Mouse (Mus musculus): ENCODE results near the gene Aff4.

The Aff4 gene

GRCm38 (mm10) chr11:53427993-53428715 is 77.5 kb downstream of the Aff4 start:
- DNase-seq (ENCODE audit: low spot score in 2 of 2) = no peak

GRCm38 (mm10) chr11:53428716-53429057 is 78.1 kb downstream of the Aff4 start:
- DNase-seq (ENCODE audit: low spot score in 2 of 2) = no peak

DNA sequence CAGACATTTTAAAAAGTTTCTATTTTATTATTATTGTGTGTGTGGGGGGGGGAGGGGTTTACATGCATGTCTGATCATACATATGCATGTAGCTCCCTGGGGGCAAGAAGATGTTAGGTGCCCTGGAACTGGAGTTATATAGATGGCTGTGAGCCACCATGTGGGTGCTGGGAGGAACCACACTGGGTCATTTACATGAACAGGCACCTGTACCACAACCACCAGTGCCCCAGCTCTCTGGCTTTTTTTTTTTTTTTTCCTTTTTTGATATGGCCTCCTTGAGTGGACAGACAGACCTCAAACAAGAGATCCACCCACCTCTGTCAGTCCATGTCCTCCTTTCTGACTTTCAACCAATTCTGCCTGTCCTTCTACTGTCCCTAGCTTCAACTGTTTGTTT is 78.5 kb downstream of the Aff4 start:
- DNase-seq (ENCODE audit: low spot score in 2 of 2) = no peak

DNA sequence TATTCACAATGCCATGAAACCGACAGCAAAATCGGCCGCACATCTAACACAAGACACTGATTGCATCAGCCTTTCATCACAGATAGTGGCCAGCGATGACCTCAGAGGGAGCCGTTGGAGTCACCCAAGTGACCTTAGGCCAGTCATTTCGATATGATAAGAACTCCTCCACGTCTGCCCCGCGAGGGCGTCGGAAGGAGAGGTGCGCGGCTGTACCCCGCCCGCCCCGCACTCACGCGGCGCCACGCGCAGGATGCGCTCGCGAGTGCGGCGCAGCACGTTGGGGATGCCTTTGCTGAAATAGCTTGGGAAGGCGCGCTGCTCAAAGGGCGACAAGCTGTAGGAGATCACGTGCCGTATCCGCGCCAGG is 79.7 kb downstream of the Aff4 start:
- DNase-seq (ENCODE audit: low spot score in 2 of 2) = no peak

- DNase-seq (ENCODE audit: low spot score in 2 of 2) = peak; percentile 99
Observed at GRCm38 (mm10) chr11:53430670-53431346, 80.2 kb downstream of the Aff4 start, which contains the start of the genes Uqcrq and Gdf9. Gene Uqcrq (minus strand): TSS chr11:53430831. Gene Gdf9 (plus strand): TSS chr11:53431023.

- DNase-seq (ENCODE audit: low spot score in 2 of 2) = no peak
Observed at GRCm38 (mm10) chr11:53431347-53432056, 80.9 kb downstream of the Aff4 start.

GRCm38 (mm10) chr11:53433057-53433456 is 82.4 kb downstream of the Aff4 start:
- DNase-seq (ENCODE audit: low spot score in 2 of 2) = no peak

- no peak for DNase-seq (ENCODE audit: low spot score in 2 of 2)
Observed at GRCm38 (mm10) chr11:53435504-53435903, 84.9 kb downstream of the Aff4 start.

DNA sequence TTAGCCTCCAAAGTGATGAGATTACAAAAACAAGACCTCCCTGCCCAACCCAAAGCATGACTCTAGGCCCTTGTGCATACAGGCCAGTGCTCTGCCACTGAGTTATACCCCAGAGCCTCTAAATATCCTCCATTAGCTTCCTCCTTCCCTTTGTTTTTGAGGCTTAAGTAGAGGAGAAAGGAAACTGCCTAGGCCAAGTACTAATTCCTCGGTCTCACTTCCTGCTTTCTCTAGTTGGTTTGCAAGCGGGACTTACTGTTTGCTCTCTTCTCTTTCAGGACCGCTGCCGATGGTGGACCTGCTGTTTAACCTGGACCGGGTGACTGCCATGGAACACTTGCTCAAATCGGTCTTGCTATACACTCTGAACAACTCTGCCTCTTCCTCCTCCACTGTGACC is 85.7 kb downstream of the Aff4 start:
- DNase-seq (ENCODE audit: low spot score in 2 of 2) = no peak

GRCm38 (mm10) chr11:53441921-53442320 is 91.3 kb downstream of the Aff4 start:
- no peak for DNase-seq (ENCODE audit: low spot score in 2 of 2)

DNA sequence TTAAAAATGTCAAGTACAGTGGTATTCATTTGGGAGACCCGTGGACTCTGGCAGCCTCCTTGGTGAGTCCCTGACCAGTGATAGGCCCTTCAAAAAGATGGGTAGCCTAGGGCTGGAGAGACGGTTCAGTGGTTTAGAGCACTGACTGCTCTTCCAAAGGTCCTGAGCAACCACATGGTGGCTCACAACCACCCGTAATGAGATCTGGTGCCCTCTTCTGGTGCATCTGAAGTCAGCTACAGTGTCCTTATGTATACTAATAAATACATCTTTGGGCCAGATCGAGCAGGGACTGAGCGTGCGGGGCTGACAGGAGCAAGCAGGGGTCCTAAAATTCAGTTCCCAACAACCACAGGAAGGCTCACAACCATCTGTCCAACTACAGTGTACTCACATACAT is 93.2 kb downstream of the Aff4 start:
- no peak for DNase-seq (ENCODE audit: low spot score in 2 of 2)

DNA sequence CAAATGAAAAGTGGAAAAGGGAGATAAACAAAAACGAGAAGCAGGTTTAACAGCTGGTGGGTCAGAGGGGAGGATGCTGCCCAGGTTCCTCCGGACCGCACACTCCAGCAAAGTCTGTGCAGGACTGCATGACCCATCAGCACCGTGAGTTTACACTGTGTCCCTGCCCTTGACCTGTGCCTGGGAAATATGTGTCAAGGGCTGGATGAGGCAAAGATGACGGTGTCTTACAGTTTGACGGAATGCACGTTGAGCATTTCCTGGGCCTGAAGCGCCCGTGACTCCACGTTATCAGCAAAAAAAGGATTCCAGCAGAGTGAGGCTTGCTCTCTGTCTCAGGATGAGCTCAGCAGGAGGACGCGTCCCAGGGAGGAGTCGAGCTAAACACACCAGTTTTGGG is 94.9 kb downstream of the Aff4 start:
- DNase-seq (ENCODE audit: low spot score in 2 of 2) = no peak

GRCm38 (mm10) chr11:53446183-53446582 is 95.5 kb downstream of the Aff4 start:
- DNase-seq (ENCODE audit: low spot score in 2 of 2) = no peak

- DNase-seq (ENCODE audit: low spot score in 2 of 2) = no peak
Observed at GRCm38 (mm10) chr11:53447996-53448395, 97.4 kb downstream of the Aff4 start.

GRCm38 (mm10) chr11:53448529-53448928 is 97.9 kb downstream of the Aff4 start:
- DNase-seq (ENCODE audit: low spot score in 2 of 2) = no peak

- DNase-seq (ENCODE audit: low spot score in 2 of 2) = no peak
Observed at GRCm38 (mm10) chr11:53450070-53450705, 99.6 kb downstream of the Aff4 start.

DNA sequence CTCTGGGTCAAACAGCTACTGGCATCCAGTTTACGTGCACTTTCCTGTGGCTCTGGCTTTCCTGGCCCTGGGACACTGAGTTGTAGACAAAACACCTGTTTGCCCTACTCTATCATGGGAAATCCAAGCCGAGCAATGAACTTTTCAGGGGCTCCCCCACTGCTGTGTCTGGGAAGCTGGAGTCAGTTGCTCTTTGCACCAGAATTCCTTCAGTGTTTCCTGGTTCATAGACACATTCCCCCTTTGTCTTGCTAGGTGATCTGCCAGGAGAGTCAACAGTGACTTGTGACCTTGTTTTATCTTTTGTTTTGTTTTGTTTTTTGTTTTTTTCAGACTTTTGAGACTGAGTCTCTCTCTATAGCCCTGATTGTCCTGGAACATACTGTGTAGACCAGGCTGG is 100.7 kb downstream of the Aff4 start:
- DNase-seq (ENCODE audit: low spot score in 2 of 2) = no peak

GRCm38 (mm10) chr11:53452396-53452795 is 101.8 kb downstream of the Aff4 start:
- DNase-seq (ENCODE audit: low spot score in 2 of 2) = no peak

GRCm38 (mm10) chr11:53453031-53453430 is 102.4 kb downstream of the Aff4 start:
- no peak for DNase-seq (ENCODE audit: low spot score in 2 of 2)

GRCm38 (mm10) chr11:53456474-53457371 is 106.1 kb downstream of the Aff4 start, which contains the start of the genes Gm10447 and Shroom1:
Gene Gm10447 (minus strand): TSS chr11:53457110.
Gene Shroom1 (plus strand): TSS chr11:53457205.
- no peak for DNase-seq (ENCODE audit: low spot score in 2 of 2)

DNA sequence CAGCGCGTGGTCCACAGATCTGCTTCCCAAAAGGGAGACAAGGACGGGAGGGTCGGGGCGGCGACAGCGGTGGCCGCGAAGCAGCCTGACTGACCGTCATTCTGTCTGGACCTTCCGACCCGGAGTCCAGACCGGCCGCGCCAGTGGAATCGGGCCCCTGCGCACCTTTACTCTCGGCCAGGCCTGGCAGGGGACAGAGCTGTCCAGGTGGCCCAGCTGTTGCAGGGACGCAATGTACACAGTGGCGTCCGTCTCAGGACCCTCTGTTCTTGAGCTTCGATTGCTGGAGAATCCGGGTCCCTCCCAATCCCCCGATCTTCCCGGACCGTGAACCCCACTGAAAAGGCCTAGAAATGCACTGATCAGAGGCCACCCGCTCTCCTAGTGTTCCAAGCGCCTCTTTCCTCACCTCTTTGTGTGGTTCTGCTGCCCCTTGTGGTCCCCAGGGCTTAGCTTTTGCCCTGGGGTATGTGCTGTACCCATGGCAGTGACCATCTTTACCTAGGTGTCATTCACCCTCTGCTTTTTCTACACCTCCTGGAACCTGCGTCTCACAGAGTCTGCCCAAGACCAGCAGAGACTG is 106.8 kb downstream of the Aff4 start:
- no peak for DNase-seq (ENCODE audit: low spot score in 2 of 2)
